Mouse (Mus musculus) spleen, adult 10 weeks (tissue): ENCODE data around the gene Daam2. TPM values are rescaled to one million over a fixed set of nuclear protein-coding genes. Genes with fewer than 3 reads are reported as not detected.

ENCODE experiments used
- polyA plus RNA-seq: library from polyadenylated mRNA; stranded (reverse); fragments of 350-450 nt; fragmentation: Illumina TruSeq; extraction: RNeasy Lipid Tissue Mini Kit (QIAGEN cat#74804); gene quantifications from one replicate; pipeline ENCODE4 v1.2.3, GENCODE M21; 2015; ENCODE audit warnings: low replicate concordance; ENCODE audit not compliant: insufficient read depth

Daam2 gene
- polyA plus RNA-seq: 4.7 TPM

GRCm38 (mm10) chr17:49563830-49564470 lies at the start of gene Daam2:
Gene Daam2, minus strand, starts transcription at chr17:49564343.

GRCm38 (mm10) chr17:49428239-49428688 lies 135.9 kb downstream of the Daam2 start, which contains the start of gene Mocs1:
Gene Mocs1, plus strand, starts transcription at chr17:49428362.

Other genes starting within 250 kb of the Daam2 start
- 5.6 TPM for gene Mocs1, start 136.0 kb downstream of the Daam2 start, polyA plus RNA-seq
- gene Kif6, start 50.8 kb upstream of the Daam2 start, polyA plus RNA-seq: 0.30 TPM